Mouse (Mus musculus): ENCODE results near the gene Mindy2.

Gene Mindy2

DNA sequence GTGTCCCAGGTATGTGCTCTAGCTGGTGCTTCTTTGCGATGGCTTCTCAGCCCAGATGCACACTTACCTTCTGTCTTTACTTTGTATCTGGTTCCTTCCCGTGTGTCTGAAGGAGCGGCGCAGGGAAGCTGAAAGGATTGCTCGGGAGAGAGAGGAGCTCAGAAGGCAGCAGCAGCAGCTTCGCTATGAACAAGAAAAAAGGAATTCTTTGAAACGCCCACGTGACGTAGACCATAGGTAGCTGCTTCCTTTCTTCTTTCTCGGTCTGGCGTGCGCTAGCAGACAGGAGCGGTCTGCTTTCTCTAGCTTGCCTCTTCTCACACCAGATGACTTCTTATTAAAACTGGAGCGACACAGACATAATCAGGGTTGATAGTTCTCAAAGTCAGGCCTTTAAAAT is 72.3 kb downstream of the Mindy2 start:
- CTCF ChIA-PET, result no interaction called here

GRCm38 (mm10) chr9:70580956-70581355 is 76.0 kb downstream of the Mindy2 start:
- CTCF ChIA-PET, result no interaction called here

- CTCF ChIA-PET, result no interaction called here
Observed at GRCm38 (mm10) chr9:70578123-70578522, 78.9 kb downstream of the Mindy2 start.

- CTCF ChIA-PET, result no interaction called here
Observed at GRCm38 (mm10) chr9:70570351-70570750, 86.6 kb downstream of the Mindy2 start.

GRCm38 (mm10) chr9:70567651-70568050 is 89.3 kb downstream of the Mindy2 start:
- CTCF ChIA-PET, result no interaction called here

GRCm38 (mm10) chr9:70562825-70563224 is 94.1 kb downstream of the Mindy2 start:
- CTCF ChIA-PET, result no interaction called here

- CTCF ChIA-PET, result no interaction called here
Observed at GRCm38 (mm10) chr9:70556796-70557195, 100.2 kb downstream of the Mindy2 start.

- CTCF ChIA-PET, result no interaction called here
Observed at GRCm38 (mm10) chr9:70555431-70555830, 101.5 kb downstream of the Mindy2 start.

GRCm38 (mm10) chr9:70552233-70552632 is 104.7 kb downstream of the Mindy2 start:
- CTCF ChIA-PET, result interaction anchor here (0.7 kb wide), 1 partner anchor 54 kb away, joined by 4 read pairs; no protein-coding TSS in a partner anchor

DNA sequence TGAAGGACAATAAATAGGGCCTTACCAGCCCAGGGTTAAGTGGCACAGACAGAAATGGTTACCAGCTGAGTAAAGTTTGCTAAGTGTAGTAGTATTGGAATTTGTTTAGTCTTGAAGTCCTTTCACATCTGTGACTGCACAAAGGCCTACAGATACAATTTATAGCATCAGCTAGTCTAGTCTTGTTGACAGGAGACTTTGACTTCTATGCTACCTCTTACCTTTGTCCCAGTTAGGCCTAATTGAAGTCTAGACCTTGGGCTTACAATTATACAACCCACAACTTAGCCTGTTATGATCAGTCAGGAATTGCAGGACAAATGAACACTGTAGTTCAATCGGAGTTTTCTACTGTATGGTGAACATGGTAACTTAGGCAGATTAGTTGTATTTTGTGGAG is 105.5 kb downstream of the Mindy2 start:
- CTCF ChIA-PET, result no interaction called here
